Mouse (Mus musculus) left cerebral cortex, adult 9 months (tissue): ENCODE measurements around the gene Usp15.
"Not testable (repeated sequence)": the region's sequence is repeated elsewhere in the genome, so short reads cannot be mapped to it uniquely, and the experiment has no call there.

Experiments
- DNase-seq, 2 experiments: peaks; one replicate each; pipeline ENCODE4 v3.0.0; 2022; ENCODE audit warnings: low spot score in 2 of 2

The Usp15 gene

GRCm38 (mm10) chr10:123196835-123197559, at the start of gene Usp15:
Gene Usp15 (minus strand): TSS chr10:123196995.
- peak; percentile 76 to 90 for DNase-seq

- DNase-seq: no peak
These were observed 32.6 kb upstream of the Usp15 start for GRCm38 (mm10) chr10:123229420-123229819.

GRCm38 (mm10) chr10:123222785-123223184, 26.0 kb upstream of the Usp15 start:
- DNase-seq: no peak

DNA sequence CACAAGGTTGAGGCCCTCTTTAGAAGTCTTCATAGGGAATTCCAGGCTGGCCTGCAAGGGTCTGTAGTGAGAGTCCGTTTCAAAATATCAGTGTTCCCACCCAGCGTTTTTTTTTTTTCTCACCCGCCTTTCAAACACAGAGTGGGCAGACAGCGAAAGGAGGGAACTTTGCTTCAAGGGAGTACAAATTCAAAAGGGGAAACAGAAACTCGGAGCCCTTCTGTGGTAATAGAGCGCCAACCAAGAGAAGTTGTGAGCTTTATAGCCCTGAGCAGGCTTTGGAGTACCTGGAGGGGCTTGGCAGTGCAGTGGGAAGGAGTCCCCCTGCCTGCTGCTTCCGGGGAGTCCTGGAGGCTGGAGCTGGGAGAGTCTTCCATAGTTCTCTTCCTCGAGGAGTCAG, 12.7 kb upstream of the Usp15 start:
- no peak for DNase-seq

DNA sequence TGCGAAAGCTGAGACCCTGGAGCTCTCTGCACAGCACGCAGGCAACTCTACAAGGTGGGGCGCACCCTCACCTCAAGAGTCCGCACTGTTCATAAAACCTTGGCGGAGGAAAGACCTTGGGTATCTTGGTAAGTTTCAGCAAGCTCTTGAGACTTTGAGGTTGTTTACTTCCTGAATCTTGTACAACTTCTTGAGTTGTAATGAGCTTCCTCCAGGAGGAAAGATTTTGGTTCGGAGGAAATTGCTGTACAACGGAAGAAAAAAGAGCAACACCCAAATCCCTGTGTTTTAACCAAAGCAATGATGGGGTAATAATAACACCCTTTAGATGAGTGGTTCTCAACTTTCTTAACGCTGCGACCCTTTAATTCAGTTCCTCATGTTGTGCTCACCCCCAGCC, 11.5 kb upstream of the Usp15 start:
- no peak for DNase-seq

GRCm38 (mm10) chr10:123206074-123206473, 9.3 kb upstream of the Usp15 start:
- DNase-seq: no peak

DNA sequence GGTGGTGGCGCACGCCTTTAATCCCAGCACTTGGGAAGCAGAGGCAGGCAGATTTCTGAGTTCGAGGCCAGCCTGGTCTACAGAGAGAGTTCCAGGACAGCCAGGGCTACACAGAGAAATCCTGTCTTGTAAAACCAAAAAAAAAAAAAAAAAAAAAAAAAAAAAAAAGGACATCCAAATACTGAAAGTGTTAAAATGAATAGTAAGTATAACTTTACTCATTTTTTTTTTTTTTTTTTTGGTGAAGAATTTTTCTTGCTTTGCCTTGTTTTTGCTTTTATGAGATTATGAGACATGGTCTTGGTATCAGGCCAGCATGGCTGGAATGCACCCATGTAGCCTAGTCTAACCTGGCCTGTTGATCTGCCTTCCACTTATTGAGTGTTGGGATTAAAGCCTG, 8.6 kb upstream of the Usp15 start:
- DNase-seq: not testable (repeated sequence)

GRCm38 (mm10) chr10:123201981-123202758, 5.4 kb upstream of the Usp15 start:
- DNase-seq: no peak

GRCm38 (mm10) chr10:123201436-123201835, 4.6 kb upstream of the Usp15 start:
- DNase-seq: no peak

DNA sequence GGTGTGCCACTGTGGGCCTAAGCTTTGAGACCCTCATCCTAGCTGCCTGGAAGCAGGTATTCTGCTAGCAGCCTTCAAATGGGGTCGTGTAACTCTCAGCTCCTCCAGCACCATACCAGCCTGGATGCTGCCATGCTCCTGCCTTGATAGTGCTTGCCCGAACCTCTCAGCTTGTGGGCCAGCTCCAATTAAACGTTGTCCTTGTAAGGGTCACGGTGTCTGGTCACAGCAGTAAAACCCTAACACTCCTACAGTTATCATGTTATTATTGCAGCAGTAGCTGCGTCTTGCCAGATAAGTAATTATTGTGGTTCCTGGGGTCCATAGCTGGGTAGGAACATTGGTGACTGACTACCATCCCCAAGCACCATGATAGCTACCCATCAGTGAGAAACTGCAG, 4.2 kb upstream of the Usp15 start:
- no peak for DNase-seq

DNA sequence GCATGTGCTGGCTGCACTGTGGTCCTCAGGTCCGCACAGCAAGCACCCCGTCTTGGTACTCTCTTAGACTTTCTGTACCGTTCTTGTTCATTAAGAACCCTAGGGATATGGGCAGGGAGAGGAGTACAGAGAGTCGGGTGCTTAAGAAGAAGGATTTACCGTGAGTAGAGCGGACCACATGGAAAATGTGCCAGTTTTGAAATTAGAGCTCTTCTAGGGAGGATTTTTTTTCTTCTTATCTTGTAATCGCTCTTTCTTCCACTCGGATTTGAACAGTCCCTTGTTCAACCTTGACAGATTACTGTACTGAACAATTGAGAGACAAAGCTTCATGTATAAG, 3.5 kb upstream of the Usp15 start:
- DNase-seq: no peak

- no peak for DNase-seq
These were observed 3.0 kb upstream of the Usp15 start for GRCm38 (mm10) chr10:123199615-123200319.

DNA sequence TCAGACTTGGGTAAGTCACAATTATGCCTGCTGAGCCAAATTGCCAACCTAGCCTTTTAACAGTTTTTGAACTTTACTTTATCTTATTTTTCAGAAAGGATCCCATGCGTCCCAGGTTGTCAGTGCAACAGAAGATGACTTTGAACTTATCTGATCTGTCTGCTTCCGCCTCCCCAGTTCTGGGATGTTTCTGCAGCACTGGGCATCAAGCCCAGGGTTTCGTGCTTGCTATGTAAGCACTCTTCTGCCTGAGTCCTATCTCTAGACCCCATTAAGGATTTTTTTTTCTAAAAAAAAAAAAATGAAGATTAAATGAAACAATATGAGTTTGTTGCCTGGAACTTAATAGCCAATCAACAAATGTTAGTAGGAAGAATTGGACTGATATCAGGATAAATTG, 2.3 kb upstream of the Usp15 start:
- DNase-seq: no peak

- no peak for DNase-seq
These were observed 1.4 kb upstream of the Usp15 start for GRCm38 (mm10) chr10:123198183-123198582.

GRCm38 (mm10) chr10:123195961-123196834, 597 bp downstream of the Usp15 start:
- no peak for DNase-seq

- DNase-seq: no peak
These were observed 1.3 kb downstream of the Usp15 start for GRCm38 (mm10) chr10:123195501-123195900.

GRCm38 (mm10) chr10:123191038-123191437, 5.8 kb downstream of the Usp15 start:
- DNase-seq: no peak

- DNase-seq: no peak
These were observed 9.5 kb downstream of the Usp15 start for GRCm38 (mm10) chr10:123187337-123187736.

DNA sequence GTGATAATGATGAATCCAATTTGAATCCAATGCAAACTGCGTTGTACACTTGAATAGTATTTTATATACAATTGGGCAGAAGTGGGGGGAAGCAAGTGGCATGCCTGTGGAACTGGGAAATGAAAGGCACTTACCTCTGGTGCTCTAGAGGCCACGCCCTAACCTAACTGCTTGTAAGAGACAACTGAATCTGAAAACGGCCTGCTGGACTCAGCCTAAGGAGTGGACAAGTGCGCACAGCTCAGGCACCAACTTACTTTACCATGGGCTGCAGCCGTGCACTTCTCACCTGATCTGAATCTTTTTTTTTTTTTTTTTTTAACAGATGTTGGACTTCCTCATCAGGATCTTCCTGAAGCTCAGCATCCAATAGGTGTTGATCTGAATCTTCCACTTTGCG, 10.9 kb downstream of the Usp15 start:
- no peak for DNase-seq

DNA sequence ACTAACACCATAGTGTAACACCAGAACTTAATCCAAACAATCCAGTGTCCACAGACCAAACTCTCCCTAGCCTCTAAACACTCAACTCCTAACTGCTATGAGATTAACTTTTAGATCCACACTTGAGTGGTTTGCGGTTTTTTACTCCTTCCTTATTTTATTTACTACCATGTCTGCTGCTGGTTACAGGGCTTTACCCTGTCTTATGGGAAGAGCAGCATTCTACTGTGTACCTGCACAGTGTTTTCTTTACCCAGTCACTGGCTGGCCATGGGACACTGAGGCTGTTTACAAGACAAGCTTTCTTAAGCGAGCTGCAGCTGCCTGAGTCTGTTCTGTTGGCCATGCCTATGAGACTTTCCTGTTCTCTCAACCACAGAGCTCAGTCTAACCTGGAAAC, 13.1 kb downstream of the Usp15 start:
- DNase-seq: no peak

- peak in 1 of 2 experiments; percentile 55 for DNase-seq
These were observed 13.6 kb downstream of the Usp15 start for GRCm38 (mm10) chr10:123183243-123183642.

- peak in 1 of 2 experiments; percentile 25 for DNase-seq
These were observed 14.4 kb downstream of the Usp15 start for GRCm38 (mm10) chr10:123182391-123182790.
